Mouse (Mus musculus) mouse trophoblast stem cell (cell line): ENCODE data around the gene Lctl.
"Not testable (repeated sequence)": the region's sequence is repeated elsewhere in the genome, so short reads cannot be mapped to it uniquely, and the experiment has no call there.

Experiments
- in situ Hi-C, 2 experiments: fragments of 300-500 bp; cut with MseI, MboI; formaldehyde crosslinking; loops; 2 replicates in 1 of 2; 3 replicates in 1 of 2; pipeline ENCODE4 v1.15.1; 2025

Gene Lctl

GRCm38 (mm10) chr9:64115756-64116155, 1.2 kb upstream of the Lctl start:
- in situ Hi-C loops, result no loop called here

GRCm38 (mm10) chr9:64119898-64120297, 3.0 kb downstream of the Lctl start:
- in situ Hi-C loops, result no loop called here

GRCm38 (mm10) chr9:64120584-64121277, 3.8 kb downstream of the Lctl start:
- in situ Hi-C loops, result no loop called here

GRCm38 (mm10) chr9:64122601-64123000, 5.7 kb downstream of the Lctl start:
- in situ Hi-C loops, result no loop called here

GRCm38 (mm10) chr9:64124846-64125245, 7.9 kb downstream of the Lctl start:
- in situ Hi-C loops, result not testable (repeated sequence)

GRCm38 (mm10) chr9:64125307-64125706, 8.4 kb downstream of the Lctl start:
- in situ Hi-C loops, result no loop called here

GRCm38 (mm10) chr9:64126121-64126520, 9.2 kb downstream of the Lctl start:
- in situ Hi-C loops, result no loop called here

- in situ Hi-C loops, result no loop called here
Measured at GRCm38 (mm10) chr9:64131623-64132022, 14.7 kb downstream of the Lctl start.

GRCm38 (mm10) chr9:64138896-64139295, 21.9 kb downstream of the Lctl start:
- in situ Hi-C loops, result not testable (repeated sequence)

GRCm38 (mm10) chr9:64139879-64140278, 22.9 kb downstream of the Lctl start:
- in situ Hi-C loops, result no loop called here

- in situ Hi-C loops, result no loop called here
Measured at GRCm38 (mm10) chr9:64156641-64157040, 39.7 kb downstream of the Lctl start.

GRCm38 (mm10) chr9:64160471-64160870, 43.5 kb downstream of the Lctl start:
- in situ Hi-C loops, result no loop called here

GRCm38 (mm10) chr9:64169967-64170366, 53.0 kb downstream of the Lctl start:
- in situ Hi-C loops, result loop anchor here in 1 of 2 experiments (10.0 kb wide), 1 partner anchor 105 kb away; no protein-coding TSS in a partner anchor

GRCm38 (mm10) chr9:64172145-64172815, 55.3 kb downstream of the Lctl start:
- in situ Hi-C loops, result loop anchor here in 1 of 2 experiments (10.0 kb wide), 1 partner anchor 103 kb away; no protein-coding TSS in a partner anchor

- in situ Hi-C loops, result loop anchor here in 1 of 2 experiments (10.0 kb wide), 1 partner anchor 102 kb away; no protein-coding TSS in a partner anchor
Measured at GRCm38 (mm10) chr9:64172816-64173665, 56.1 kb downstream of the Lctl start, which contains the start of the genes Zwilch and Rpl4. Zwilch (minus strand) TSS chr9:64173104. Rpl4 (plus strand) TSS chr9:64173375.

GRCm38 (mm10) chr9:64173666-64174220, 56.8 kb downstream of the Lctl start:
- in situ Hi-C loops, result loop anchor here in 1 of 2 experiments (10.0 kb wide), 1 partner anchor 101 kb away; no protein-coding TSS in a partner anchor

GRCm38 (mm10) chr9:64174341-64174740, 57.4 kb downstream of the Lctl start:
- in situ Hi-C loops, result loop anchor here in 1 of 2 experiments (10.0 kb wide), 1 partner anchor 100 kb away; no protein-coding TSS in a partner anchor

GRCm38 (mm10) chr9:64174766-64175165, 57.8 kb downstream of the Lctl start:
- in situ Hi-C loops, result loop anchor here (5.0 to 10.0 kb wide), 2 partner anchors 98 to 100 kb away; no protein-coding TSS in a partner anchor

- in situ Hi-C loops, result loop anchor here (5.0 to 10.0 kb wide), 2 partner anchors 97 to 99 kb away; no protein-coding TSS in a partner anchor
Measured at GRCm38 (mm10) chr9:64175378-64175777, 58.4 kb downstream of the Lctl start.

- in situ Hi-C loops, result loop anchor here (5.0 to 10.0 kb wide), 2 partner anchors 94 to 96 kb away; no protein-coding TSS in a partner anchor
Measured at GRCm38 (mm10) chr9:64178610-64178973, 61.6 kb downstream of the Lctl start.
